Mouse (Mus musculus): Measurements from ENCODE around the gene Hmgn2.
"Not testable (repeated sequence)": the region's sequence is repeated elsewhere in the genome, so short reads cannot be mapped to it uniquely, and the experiment has no call there.

The Hmgn2 gene

GRCm38 (mm10) chr4:133923743-133924142, 44.7 kb downstream of the Hmgn2 start:
- no peak for DNase-seq (ENCODE audit: low spot score)

GRCm38 (mm10) chr4:133918093-133918825, 50.2 kb downstream of the Hmgn2 start:
- DNase-seq (ENCODE audit: low spot score): not testable (repeated sequence)

Data from spleen, adult 12 weeks (tissue).